Mouse (Mus musculus) urinary bladder, postnatal 25 days (tissue): ENCODE measurements around the gene Npr1.

Experiments used
- DNase-seq: peaks from one replicate; pipeline ENCODE4 v3.0.0; 2022; ENCODE audit warnings: low spot score

Npr1 gene

DNA sequence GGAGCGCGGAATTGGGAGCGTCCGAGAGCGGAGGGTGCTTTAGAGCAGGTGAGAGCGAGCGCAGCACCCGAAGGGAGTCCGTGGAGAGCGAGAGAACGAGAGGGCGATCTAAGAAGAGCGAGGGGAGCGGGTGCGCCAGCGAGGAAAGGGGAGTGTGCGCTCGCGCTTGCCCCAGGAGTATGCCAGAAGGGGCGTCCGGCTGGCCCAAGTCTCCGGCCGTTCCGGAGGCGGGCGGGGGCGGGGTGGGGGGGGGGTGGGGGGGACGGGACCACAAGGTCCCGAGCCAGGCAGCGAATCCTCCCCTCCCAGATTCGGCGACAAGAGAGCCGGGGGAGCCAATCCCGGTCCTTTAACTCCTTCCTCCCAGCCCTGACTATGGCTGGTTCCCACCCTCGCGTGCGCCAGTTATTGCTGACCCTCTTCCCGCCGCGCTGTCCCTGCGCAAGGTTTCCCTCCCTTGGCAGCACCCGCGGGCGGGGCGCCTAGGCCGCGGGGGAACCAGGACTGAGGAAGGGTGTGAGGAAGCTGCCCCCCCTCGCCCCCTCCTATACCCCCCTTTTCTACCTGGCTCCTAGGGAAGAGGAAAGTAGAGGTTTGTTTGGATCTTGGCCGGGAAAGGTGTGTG is at the start of gene Npr1:
Gene Npr1, minus strand, starts transcription at position 181 of the 625 bp plus-strand sequence.
- DNase-seq: peak; percentile 19

GRCm38 (mm10) chr3:90515242-90515641 is 49.6 kb upstream of the Npr1 start:
- DNase-seq: no peak

GRCm38 (mm10) chr3:90514691-90515090 is 49.0 kb upstream of the Npr1 start:
- peak; percentile 57 for DNase-seq

GRCm38 (mm10) chr3:90513796-90514590 is 48.3 kb upstream of the Npr1 start, which contains the start of the genes S100a1 and S100a13:
TSS of gene S100a1 (minus strand) at chr3:90514392.
TSS of gene S100a13 (plus strand) at chr3:90514435.
- peak; percentile 61 for DNase-seq

- no peak for DNase-seq
Measured at GRCm38 (mm10) chr3:90512948-90513642, 47.4 kb upstream of the Npr1 start.

GRCm38 (mm10) chr3:90512276-90512675 is 46.6 kb upstream of the Npr1 start:
- no peak for DNase-seq

DNA sequence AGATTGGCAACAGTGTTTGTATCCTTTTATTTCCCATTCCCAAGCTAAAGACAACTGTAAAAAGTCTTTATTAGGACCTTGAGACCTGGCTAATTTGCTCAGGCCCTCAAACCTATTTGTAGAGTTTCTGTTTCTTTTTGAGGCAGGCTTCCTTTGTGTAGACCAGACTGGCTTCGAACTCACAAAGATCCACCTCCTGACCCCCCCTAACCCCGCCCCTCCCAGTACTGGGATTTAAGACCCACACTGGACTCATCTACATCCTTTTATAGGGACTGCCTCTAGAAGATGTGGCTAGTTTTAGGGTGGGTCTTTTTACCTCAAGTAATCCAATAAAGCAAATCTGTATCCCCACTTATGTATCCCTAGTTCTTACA is 44.1 kb upstream of the Npr1 start:
- DNase-seq: no peak

GRCm38 (mm10) chr3:90508950-90509746 is 43.5 kb upstream of the Npr1 start, which contains the start of gene Chtop:
TSS of gene Chtop (minus strand) at chr3:90509498.
- peak; percentile 100 for DNase-seq

- DNase-seq: no peak
Measured at GRCm38 (mm10) chr3:90508287-90508949, 42.8 kb upstream of the Npr1 start.

GRCm38 (mm10) chr3:90506362-90506761 is 40.7 kb upstream of the Npr1 start:
- no peak for DNase-seq

DNA sequence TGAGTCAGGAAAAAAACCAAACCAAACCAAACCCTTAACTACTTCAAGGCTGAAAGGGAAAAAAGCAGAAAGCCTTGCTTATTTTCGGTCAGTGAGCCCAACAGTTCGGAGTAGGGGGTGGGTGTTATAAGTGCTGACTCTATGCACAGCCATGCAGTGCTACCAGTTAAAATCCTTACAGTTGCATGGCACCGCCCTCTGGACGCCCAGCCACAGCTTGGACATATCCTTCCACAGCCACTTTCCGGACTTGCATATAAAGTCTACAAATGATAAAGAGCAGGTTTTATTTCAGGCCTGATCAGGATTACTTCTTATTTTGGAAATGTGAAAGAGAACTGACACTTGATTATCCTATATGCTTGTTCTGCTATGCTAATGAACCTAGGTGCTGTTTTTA is 39.5 kb upstream of the Npr1 start:
- DNase-seq: no peak

DNA sequence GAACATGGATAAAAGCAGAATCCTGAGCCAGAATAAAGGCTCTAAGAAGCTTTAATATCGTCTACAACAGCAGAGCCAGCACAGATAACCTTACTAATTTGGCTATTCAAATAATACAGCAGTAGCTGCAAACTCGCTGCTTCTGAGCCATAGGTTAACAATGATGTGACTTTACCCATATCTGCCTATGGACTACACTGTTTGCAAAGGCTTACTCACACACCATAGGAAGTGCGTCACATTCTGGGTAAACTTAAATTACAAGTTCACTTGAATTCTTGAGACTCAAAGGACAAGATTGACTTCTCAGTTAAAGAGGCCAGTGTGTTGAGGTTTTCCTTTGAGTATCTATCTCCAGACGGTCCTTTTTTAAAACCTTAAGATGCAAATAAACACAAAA is 37.8 kb upstream of the Npr1 start:
- DNase-seq: no peak

DNA sequence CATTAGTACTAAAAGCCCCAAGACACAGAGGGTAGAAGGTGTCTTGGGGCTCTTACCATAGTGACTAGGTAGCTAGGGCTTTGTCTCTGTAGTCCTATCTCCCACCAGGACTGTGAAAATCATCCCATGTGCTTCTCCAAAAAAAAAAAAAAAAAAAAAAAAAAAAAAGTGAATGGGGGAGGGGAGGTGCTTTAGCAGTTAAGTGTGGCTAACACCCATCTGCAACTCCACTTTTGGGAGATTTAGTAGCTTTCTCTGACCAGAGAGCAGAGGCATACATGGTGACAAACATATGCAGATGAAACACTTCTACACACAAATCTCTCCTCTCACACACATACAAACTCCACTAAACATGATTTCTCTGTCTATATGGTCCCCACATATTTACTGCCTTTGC is 31.9 kb upstream of the Npr1 start:
- DNase-seq: no peak

DNA sequence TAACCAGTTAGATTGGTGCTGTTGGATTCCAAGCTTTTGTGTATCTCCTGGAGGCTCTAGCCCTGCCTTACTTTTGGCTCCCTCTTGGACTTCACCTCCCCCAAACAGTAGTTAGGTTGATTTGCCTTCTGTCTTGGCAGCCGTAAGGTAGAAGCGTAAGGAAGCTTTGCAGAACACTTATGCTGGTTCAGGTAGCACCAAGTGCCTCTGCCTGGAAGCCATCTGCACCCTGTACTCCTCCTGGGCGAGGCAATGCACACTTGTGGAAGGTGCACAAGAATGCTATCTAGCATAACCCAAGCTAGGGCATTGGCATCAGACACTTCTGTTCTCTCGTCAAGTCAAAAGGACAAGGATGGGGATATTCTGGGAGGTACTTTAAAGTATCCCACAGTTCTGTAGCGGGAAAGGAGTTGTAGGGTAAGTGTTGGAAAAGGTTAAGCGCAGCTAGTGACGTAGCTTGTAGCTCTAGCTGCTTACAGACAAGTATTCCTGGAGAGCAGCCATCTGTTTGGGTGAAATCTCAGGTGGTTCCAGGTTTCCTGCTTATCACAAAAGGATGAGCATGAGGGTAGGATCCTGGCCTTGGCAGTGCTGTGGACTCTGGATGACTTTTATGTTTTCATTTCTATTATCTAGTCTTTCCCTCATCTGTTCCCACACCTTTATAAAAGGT is 30.3 kb upstream of the Npr1 start:
- no peak for DNase-seq

GRCm38 (mm10) chr3:90493831-90494540 is 28.3 kb upstream of the Npr1 start:
- DNase-seq: no peak

GRCm38 (mm10) chr3:90491350-90491749 is 25.7 kb upstream of the Npr1 start:
- DNase-seq: no peak

- DNase-seq: peak; percentile 93
Measured at GRCm38 (mm10) chr3:90490696-90491256, 25.1 kb upstream of the Npr1 start, which contains the start of gene Snapin. TSS of gene Snapin (minus strand) at chr3:90491033.

- no peak for DNase-seq
Measured at GRCm38 (mm10) chr3:90488576-90488975, 22.9 kb upstream of the Npr1 start.

- no peak for DNase-seq
Measured at GRCm38 (mm10) chr3:90486998-90487397, 21.3 kb upstream of the Npr1 start.
